Mouse (Mus musculus) forebrain, embryonic 10.5 days (tissue): ENCODE data around the gene Cracr2b. TPM values are rescaled to one million over a fixed set of nuclear protein-coding genes. Genes with fewer than 3 reads are reported as not detected.

Source experiments
- DNase-seq: peaks from one replicate; pipeline ENCODE4 v3.0.0-alpha.2; 2017; ENCODE audit warnings: low spot score; ENCODE audit errors: extremely low spot score
- H3K27ac ChIP-seq: fragments of 300-500 bp; sonication (generic); 2 replicates; pipeline ENCODE4 v1.5.1; 2016; ENCODE audit warnings: mild to moderate bottlenecking
- H3K27me3 ChIP-seq: fragments of 300-500 bp; sonication (generic); 2 replicates; pipeline ENCODE4 v1.6.1; 2016; ENCODE audit warnings: mild to moderate bottlenecking; ENCODE audit not compliant: poor library complexity, severe bottlenecking
- H3K36me3 ChIP-seq: fragments of 300-500 bp; sonication (generic); replicated peaks from 2 replicates; pipeline ENCODE4 v1.6.1; 2016; ENCODE audit warnings: mild to moderate bottlenecking, moderate library complexity
- H3K4me1 ChIP-seq: fragments of 300-500 bp; sonication (generic); 2 replicates; pipeline ENCODE4 v1.6.1; 2016
- H3K4me3 ChIP-seq: fragments of 300-500 bp; sonication (generic); 2 replicates; pipeline ENCODE4 v1.5.1; 2016; ENCODE audit warnings: mild to moderate bottlenecking, moderate library complexity
- H3K9me3 ChIP-seq: fragments of 300-500 bp; sonication (generic); 2 replicates; pipeline ENCODE4 v1.6.1; 2016; ENCODE audit warnings: mild to moderate bottlenecking, moderate library complexity
- WGBS: fragments of 180-500 bp; shearing (Covaris S2); methylation state at CpG from one replicate; pipeline ENCODE4 v1.1.7; 2016; 5-methylcytosine and 5-hydroxymethylcytosine counted together
- polyA plus RNA-seq: library from polyadenylated mRNA; unstranded; fragments of >200 nt; fragmentation: Nextera tagmentation; extraction: Ambion mirVana; gene quantifications from 2 replicates; pipeline ENCODE4 v1.2.1, GENCODE M21; 2016

The Cracr2b gene
- polyA plus RNA-seq, 1 experiment from 2014 or later, result 6.2 TPM

GRCm38 (mm10) chr7:141429310-141429709 lies 31.6 kb upstream of the Cracr2b start, which contains the start of gene Cend1:
Gene Cend1, minus strand, starts transcription at chr7:141429491.
- 4% methylated on average over 19 of the region's 19 CpGs for WGBS
- peaks cover 39% of the 10 kb centered on the region for H3K36me3 ChIP-seq
- H3K9me3 ChIP-seq, result no peaks in the 10 kb centered on the region
- peak within 1 kb of the TSS; percentile 55 for H3K4me3 ChIP-seq
- peak within 1 kb of the TSS; percentile 68 for H3K27ac ChIP-seq
- peak; percentile 70 for DNase-seq
- H3K4me1 ChIP-seq, result peaks cover 47% of the 10 kb centered on the region
- H3K27me3 ChIP-seq, result peaks cover 8% of the 10 kb centered on the region

- Histone ChIP-seq H3K27ac (no peak overlapping the region), H3K9me3 (no peaks in the 10 kb centered on the region), H3K4me3 (peak overlapping the region; percentile 55; the same call in 1 of the 2 replicates), H3K27me3 (peaks cover 8% of the 10 kb centered on the region), H3K4me1 (peaks cover 54% of the 10 kb centered on the region), H3K36me3 (peaks cover 39% of the 10 kb centered on the region)
- WGBS, result 73% methylated on average over 9 of the region's 9 CpGs
- DNase-seq, result no peak
These were observed 30.9 kb upstream of the Cracr2b start for GRCm38 (mm10) chr7:141429840-141430584.

- Histone ChIP-seq H3K27ac (no peak overlapping the region), H3K27me3 (peaks cover 8% of the 10 kb centered on the region), H3K36me3 (peaks cover 39% of the 10 kb centered on the region), H3K4me3 (no peak overlapping the region; the same call in 1 of the 2 replicates), H3K9me3 (no peaks in the 10 kb centered on the region), H3K4me1 (peaks cover 61% of the 10 kb centered on the region)
- WGBS, result 97% methylated on average over 9 of the region's 9 CpGs
- DNase-seq, result no peak
These were observed 30.2 kb upstream of the Cracr2b start for GRCm38 (mm10) chr7:141430585-141431240.

GRCm38 (mm10) chr7:141431434-141432185 lies 29.3 kb upstream of the Cracr2b start:
- WGBS, result 94% methylated on average over 19 of the region's 19 CpGs
- Histone ChIP-seq H3K27ac (no peak overlapping the region), H3K9me3 (no peaks in the 10 kb centered on the region), H3K27me3 (peaks cover 8% of the 10 kb centered on the region; the same call in 1 of the 2 replicates), H3K36me3 (peaks cover 39% of the 10 kb centered on the region), H3K4me3 (no peak overlapping the region), H3K4me1 (peaks cover 70% of the 10 kb centered on the region)
- DNase-seq, result no peak

- Histone ChIP-seq H3K4me3 (peak overlapping the region; percentile 10; the same call in 1 of the 2 replicates), H3K27ac (no peak overlapping the region), H3K9me3 (no peaks in the 10 kb centered on the region), H3K36me3 (peaks cover 39% of the 10 kb centered on the region), H3K27me3 (peaks cover 8% of the 10 kb centered on the region; the same call in 1 of the 2 replicates), H3K4me1 (peaks cover 76% of the 10 kb centered on the region)
- DNase-seq, result no peak
- WGBS, result 86% methylated on average over 8 of the region's 8 CpGs
These were observed 28.7 kb upstream of the Cracr2b start for GRCm38 (mm10) chr7:141432186-141432611.

- Histone ChIP-seq H3K27me3 (peaks cover 2% of the 10 kb centered on the region; the same call in 1 of the 2 replicates), H3K27ac (0 out of 2 replicates have a peak overlapping the region, but pooled peaks have one; percentile 86), H3K36me3 (peaks cover 42% of the 10 kb centered on the region), H3K9me3 (no peaks in the 10 kb centered on the region), H3K4me3 (peak overlapping the region; percentile 72; the same call in 1 of the 2 replicates), H3K4me1 (peaks cover 83% of the 10 kb centered on the region)
- 86% methylated on average over 6 of the region's 6 CpGs for WGBS
- no peak for DNase-seq
These were observed 28.0 kb upstream of the Cracr2b start for GRCm38 (mm10) chr7:141432741-141433516.

- WGBS, result 79% methylated on average over 15 of the region's 15 CpGs
- Histone ChIP-seq H3K36me3 (peaks cover 51% of the 10 kb centered on the region), H3K27ac (peak overlapping the region; percentile 86), H3K4me3 (peak overlapping the region; percentile 72), H3K9me3 (no peaks in the 10 kb centered on the region), H3K4me1 (peaks cover 78% of the 10 kb centered on the region), H3K27me3 (no peaks in the 10 kb centered on the region)
- no peak for DNase-seq
These were observed 27.1 kb upstream of the Cracr2b start for GRCm38 (mm10) chr7:141433517-141434400.

GRCm38 (mm10) chr7:141434464-141434863 lies 26.4 kb upstream of the Cracr2b start:
- DNase-seq, result no peak
- no peaks in the 10 kb centered on the region for H3K9me3 ChIP-seq
- peak overlapping the region; percentile 86 for H3K27ac ChIP-seq
- peaks cover 58% of the 10 kb centered on the region for H3K36me3 ChIP-seq
- H3K27me3 ChIP-seq, result no peaks in the 10 kb centered on the region
- peak overlapping the region; percentile 72 for H3K4me3 ChIP-seq
- WGBS, result 14% methylated on average over 8 of the region's 8 CpGs
- peaks cover 71% of the 10 kb centered on the region for H3K4me1 ChIP-seq

- DNase-seq, result peak; percentile 56
- peak overlapping the region; percentile 86 for H3K27ac ChIP-seq
- 6% methylated on average over 17 of the region's 17 CpGs for WGBS
- H3K4me1 ChIP-seq, result peaks cover 63% of the 10 kb centered on the region
- peak overlapping the region; percentile 72 for H3K4me3 ChIP-seq
- H3K36me3 ChIP-seq, result peaks cover 65% of the 10 kb centered on the region
- H3K27me3 ChIP-seq, result no peaks in the 10 kb centered on the region
- no peaks in the 10 kb centered on the region for H3K9me3 ChIP-seq
These were observed 25.6 kb upstream of the Cracr2b start for GRCm38 (mm10) chr7:141435129-141435855.

GRCm38 (mm10) chr7:141435856-141436522 lies 24.9 kb upstream of the Cracr2b start:
- WGBS, result 79% methylated on average over 9 of the region's 9 CpGs
- H3K4me3 ChIP-seq, result peak overlapping the region; percentile 72
- no peaks in the 10 kb centered on the region for H3K9me3 ChIP-seq
- DNase-seq, result no peak
- H3K27ac ChIP-seq, result peak overlapping the region; percentile 88
- peaks cover 65% of the 10 kb centered on the region for H3K36me3 ChIP-seq
- H3K4me1 ChIP-seq, result peaks cover 67% of the 10 kb centered on the region
- no peaks in the 10 kb centered on the region for H3K27me3 ChIP-seq
